Mouse (Mus musculus): ENCODE results near the gene Olfr362. TPM values are rescaled to one million over a fixed set of nuclear protein-coding genes. Genes with fewer than 3 reads are reported as not detected.

Gene Olfr362
- not detected for polyA plus RNA-seq (2014; fragmentation: Illumina TruSeq; extraction: RNeasy Lipid Tissue Mini Kit (QIAGEN cat#74804))

DNA sequence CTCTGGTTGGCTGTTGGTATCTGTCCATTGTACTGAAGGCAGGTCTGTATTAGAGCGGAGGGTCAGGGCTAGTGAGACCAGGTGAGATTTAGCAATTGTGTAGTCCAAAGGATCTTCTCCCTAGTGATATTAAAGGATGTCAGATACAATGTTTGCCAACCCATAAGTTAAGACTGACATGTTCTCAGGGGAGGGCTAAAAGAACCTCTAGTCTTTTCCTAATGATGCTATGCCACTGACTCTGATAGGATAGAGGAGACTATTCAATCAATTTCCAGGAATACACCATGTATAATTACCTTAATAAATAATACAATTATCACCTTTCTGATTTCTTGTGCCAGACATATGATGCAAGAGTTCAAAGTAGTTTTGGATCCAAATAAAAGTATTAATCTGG is at the start of gene Olfr362:
Gene Olfr362 (minus strand): TSS at position 101 of the 400 bp plus-strand sequence.

GRCm38 (mm10) chr2:37139022-37139421 is 21.3 kb upstream of the Olfr362 start, which contains the start of gene Olfr364-ps1:
Gene Olfr364-ps1 (plus strand): TSS chr2:37139322.

DNA sequence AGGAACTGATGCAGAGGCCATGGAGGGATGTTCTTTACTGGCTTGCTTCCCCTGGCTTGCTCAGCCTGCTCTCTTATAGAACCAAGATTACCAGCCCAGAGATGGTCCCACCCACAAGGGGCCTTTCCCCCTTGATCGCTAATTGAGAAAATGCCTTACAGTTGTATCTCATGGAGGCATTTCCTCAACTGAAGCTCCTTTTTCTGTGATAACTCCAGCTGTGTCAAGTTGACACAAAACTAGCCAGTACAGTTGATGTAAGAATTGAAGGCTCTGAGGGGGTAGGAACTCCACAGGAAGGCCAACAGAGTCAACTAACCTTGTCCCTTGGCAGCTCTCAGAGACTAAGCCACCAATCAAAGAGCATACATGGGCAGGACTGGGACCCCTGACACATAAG is 28.5 kb downstream of the Olfr362 start, which contains the start of gene Olfr361:
Gene Olfr361 (minus strand): TSS at position 101 of the 400 bp plus-strand sequence.

DNA sequence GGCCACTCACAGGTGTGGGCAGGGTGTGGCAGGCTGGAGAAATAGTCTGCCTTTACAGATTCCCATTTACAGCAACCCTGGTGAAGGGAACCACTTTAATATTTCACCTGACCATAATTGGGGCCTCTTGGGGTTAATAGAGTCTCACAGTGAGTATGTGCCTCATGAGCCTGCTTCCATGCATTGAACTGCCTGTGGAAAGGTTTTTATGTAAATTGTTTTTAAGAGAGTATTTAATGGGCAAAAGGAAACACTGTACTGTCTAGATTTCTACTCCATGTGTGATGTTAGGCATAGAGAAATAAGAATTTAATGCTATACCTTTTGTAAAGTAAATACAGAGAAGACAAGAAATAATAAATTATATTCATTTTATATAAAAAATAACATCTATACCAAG is 52.3 kb downstream of the Olfr362 start, which contains the start of gene Olfr360:
Gene Olfr360 (plus strand): TSS at position 301 of the 400 bp plus-strand sequence.

Other genes starting within 250 kb of the Olfr362 start
- gene Olfr352, start 249.4 kb downstream of the Olfr362 start, polyA plus RNA-seq (2014; fragmentation: Illumina TruSeq; extraction: RNeasy Lipid Tissue Mini Kit (QIAGEN cat#74804)), result not detected
- not detected for gene Olfr353, start 225.0 kb downstream of the Olfr362 start, polyA plus RNA-seq (2014; fragmentation: Illumina TruSeq; extraction: RNeasy Lipid Tissue Mini Kit (QIAGEN cat#74804))
- not detected for gene Olfr354, start 212.2 kb downstream of the Olfr362 start, polyA plus RNA-seq (2014; fragmentation: Illumina TruSeq; extraction: RNeasy Lipid Tissue Mini Kit (QIAGEN cat#74804))
- not detected for gene Olfr355, start 189.0 kb downstream of the Olfr362 start, polyA plus RNA-seq (2014; fragmentation: Illumina TruSeq; extraction: RNeasy Lipid Tissue Mini Kit (QIAGEN cat#74804))
- gene Olfr356, start 180.8 kb downstream of the Olfr362 start, polyA plus RNA-seq (2014; fragmentation: Illumina TruSeq; extraction: RNeasy Lipid Tissue Mini Kit (QIAGEN cat#74804)), result not detected
- not detected for gene Olfr357, start 124.1 kb downstream of the Olfr362 start, polyA plus RNA-seq (2014; fragmentation: Illumina TruSeq; extraction: RNeasy Lipid Tissue Mini Kit (QIAGEN cat#74804))
- gene Olfr358, start 108.6 kb downstream of the Olfr362 start, polyA plus RNA-seq (2014; fragmentation: Illumina TruSeq; extraction: RNeasy Lipid Tissue Mini Kit (QIAGEN cat#74804)), result not detected
- not detected for gene Olfr360, start 52.2 kb downstream of the Olfr362 start, polyA plus RNA-seq (2014; fragmentation: Illumina TruSeq; extraction: RNeasy Lipid Tissue Mini Kit (QIAGEN cat#74804))
- not detected for gene Olfr361, start 28.6 kb downstream of the Olfr362 start, polyA plus RNA-seq (2014; fragmentation: Illumina TruSeq; extraction: RNeasy Lipid Tissue Mini Kit (QIAGEN cat#74804))
- not detected for gene Olfr364-ps1, start 21.4 kb upstream of the Olfr362 start, polyA plus RNA-seq (2014; fragmentation: Illumina TruSeq; extraction: RNeasy Lipid Tissue Mini Kit (QIAGEN cat#74804))
- gene Olfr365, start 70.3 kb upstream of the Olfr362 start, polyA plus RNA-seq (2014; fragmentation: Illumina TruSeq; extraction: RNeasy Lipid Tissue Mini Kit (QIAGEN cat#74804)), result not detected
- not detected for gene Olfr366, start 93.7 kb upstream of the Olfr362 start, polyA plus RNA-seq (2014; fragmentation: Illumina TruSeq; extraction: RNeasy Lipid Tissue Mini Kit (QIAGEN cat#74804))
- not detected for gene Olfr368, start 208.6 kb upstream of the Olfr362 start, polyA plus RNA-seq (2014; fragmentation: Illumina TruSeq; extraction: RNeasy Lipid Tissue Mini Kit (QIAGEN cat#74804))
- gene Pdcl, start 241.4 kb upstream of the Olfr362 start, polyA plus RNA-seq (2014; fragmentation: Illumina TruSeq; extraction: RNeasy Lipid Tissue Mini Kit (QIAGEN cat#74804)), result 140 TPM

Data from ovary, adult 10 weeks (tissue).